Mouse (Mus musculus): ENCODE measurements around the gene Ranbp10.

Gene Ranbp10

DNA sequence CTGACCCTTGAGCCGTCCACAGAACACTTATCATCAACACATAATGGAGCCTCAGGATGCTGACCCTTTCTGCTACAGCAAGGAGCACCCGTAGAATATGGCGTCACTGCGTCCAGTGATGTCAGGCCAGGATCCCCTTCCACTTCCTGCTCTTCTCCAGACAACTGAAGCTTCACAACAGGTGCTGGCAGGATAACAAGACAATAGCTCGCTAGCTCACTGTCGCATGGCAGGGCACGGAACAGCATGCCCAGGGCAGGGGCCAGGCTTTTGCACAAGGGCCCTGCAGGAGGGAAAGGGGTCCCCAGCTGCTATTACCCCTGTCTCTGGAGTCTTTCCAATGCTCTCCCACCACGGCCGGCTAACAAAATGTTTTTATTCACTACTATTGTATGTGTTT lies 104.3 kb downstream of the Ranbp10 start:
- in situ Hi-C loops (cut with MboI, MseI): no loop called here

DNA sequence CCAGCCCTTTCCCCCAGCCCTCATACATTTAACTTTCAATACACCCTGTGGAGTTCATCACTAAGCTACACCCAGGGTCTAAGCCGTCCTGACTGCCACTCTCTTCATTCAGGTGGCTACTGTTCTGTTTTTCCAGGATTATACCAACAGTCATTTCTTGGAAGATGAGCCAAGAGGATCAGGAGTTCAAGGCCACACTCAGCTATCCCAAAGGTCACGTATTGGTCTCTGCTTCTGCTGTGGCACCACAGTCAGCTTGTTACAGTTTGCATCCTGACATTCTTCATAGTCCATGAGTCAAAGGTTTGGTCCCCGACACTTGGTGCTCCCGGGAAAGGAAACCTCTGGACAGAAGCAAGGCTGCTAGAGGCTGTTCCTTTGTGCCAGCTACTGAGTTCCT lies 107.5 kb downstream of the Ranbp10 start:
- in situ Hi-C loops (cut with MboI, MseI): no loop called here

All from T-helper 2 cell (primary cell).